Mouse (Mus musculus) kidney, adult 11 months (tissue): ENCODE results near the gene Myh2.

Experiments used
- DNase-seq: peaks from one replicate; pipeline ENCODE4 v3.0.0; 2022

Myh2 gene

GRCm38 (mm10) chr11:67153123-67153522 lies 17.7 kb upstream of the Myh2 start:
- no peak for DNase-seq

DNA sequence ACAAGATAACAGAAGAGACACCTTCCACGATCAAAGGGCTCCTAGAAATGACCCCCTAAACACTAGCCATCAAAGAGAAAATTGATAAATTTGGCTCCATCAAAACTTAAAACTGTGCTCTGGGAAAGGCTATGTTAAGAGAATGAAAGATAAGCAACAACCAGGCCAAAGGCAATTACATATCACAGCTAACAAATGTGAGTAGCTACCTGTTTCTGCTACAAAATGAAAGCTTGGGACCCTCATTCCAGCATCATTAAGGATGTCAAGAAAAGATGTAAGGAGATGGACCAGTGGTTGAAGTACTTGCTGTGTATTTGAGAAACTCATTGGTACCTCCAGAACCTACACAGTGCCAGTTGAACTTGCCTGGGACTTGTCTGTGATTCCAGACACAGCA lies 17.0 kb upstream of the Myh2 start:
- DNase-seq = no peak

- DNase-seq = no peak
Observed at GRCm38 (mm10) chr11:67155650-67156049, 15.2 kb upstream of the Myh2 start.

DNA sequence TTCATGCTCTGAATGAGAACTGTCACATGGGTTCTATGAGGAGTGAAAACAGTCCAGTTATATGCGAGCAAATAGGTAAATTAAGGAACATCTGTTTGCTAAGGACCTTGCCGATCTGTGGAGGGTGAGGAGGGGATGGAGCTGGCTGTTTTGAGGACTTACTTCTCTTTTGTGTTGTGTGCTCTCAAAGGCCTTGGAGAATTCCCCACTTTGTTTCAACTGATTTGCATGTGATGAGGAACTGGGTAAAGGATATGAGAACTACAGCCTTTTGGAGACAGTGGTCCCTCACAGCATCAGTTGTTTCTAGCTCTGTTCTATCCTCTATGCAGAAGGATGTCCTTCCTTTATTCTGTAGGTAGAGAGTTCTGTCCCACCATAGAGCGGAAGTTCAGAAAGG lies 10.7 kb upstream of the Myh2 start:
- DNase-seq = no peak

DNA sequence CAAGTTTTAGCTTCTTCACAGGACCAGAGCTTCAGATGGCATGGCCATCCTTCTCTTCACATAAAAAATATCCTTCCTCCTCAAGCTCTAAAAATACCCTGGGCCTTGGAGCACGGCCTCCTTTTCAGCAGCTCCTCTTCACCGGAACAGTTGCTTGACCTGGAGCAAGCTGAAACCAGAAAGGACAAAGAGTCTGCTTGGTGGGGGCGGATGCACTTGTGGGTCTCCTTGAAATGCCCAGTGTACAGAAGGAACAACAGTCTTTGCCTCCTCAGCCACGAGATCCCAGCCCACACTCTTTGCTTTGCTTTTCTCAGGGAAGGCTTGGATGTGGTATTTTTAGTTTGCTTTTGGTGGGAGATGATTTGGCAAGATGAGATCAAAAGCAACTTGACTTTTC lies 7.1 kb upstream of the Myh2 start:
- DNase-seq = no peak

GRCm38 (mm10) chr11:67164851-67165250 lies 6.0 kb upstream of the Myh2 start:
- DNase-seq = no peak

DNA sequence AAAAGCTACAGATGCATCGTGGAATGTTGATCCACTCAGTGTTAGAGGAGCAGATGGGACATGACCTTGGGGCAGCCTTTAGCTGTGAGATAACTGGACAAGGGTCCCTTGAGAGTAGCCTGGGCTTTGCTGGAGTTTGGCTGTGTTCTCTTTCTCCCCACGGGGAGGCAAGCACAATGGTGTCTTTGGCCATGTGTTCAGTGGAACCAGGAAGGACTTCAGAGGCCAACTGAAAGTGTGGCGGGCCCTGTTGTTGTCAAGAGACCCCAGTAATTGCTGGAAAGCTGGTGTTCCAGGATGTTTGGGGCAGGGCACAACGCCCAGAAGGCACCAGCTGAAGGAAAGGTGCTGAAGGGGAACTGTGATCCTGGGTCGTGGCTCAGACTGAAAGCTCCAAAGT lies 1.5 kb upstream of the Myh2 start:
- no peak for DNase-seq

DNA sequence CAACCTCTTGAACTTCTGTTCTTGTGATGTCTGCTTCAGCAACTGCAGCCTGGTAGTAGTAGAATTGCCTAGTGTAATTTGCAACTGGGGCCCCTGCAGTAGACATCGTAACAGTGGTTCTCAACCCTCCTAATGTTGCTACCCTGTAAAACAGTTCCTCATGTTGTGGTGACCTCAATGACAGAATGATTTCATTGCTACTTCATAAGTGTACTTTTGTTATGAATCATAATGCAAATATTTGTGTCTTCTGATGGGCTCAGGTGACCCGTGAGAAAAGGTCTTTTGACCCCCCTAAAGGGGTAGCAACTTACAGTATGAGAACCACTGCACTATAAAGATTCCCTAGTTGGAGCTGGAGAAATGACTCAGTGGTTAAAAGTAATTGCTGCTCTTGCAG lies 1.6 kb downstream of the Myh2 start:
- no peak for DNase-seq

DNA sequence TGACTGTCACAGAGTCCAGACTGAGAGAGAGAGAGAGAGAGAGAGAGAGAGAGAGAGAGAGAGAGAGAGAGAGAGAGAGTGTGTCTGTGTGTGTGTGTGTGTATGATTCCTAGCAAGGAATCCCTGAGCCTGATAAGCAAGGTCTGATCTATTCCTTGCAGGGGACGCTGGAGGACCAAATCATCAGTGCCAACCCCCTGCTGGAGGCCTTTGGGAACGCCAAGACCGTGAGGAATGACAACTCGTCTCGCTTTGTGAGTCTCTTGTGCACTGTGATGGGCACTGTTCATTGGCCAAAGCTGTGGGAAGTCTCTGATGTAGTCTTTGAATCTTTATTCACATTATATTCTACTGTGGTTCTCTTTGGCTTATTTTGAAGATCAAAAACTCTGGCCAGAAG lies 5.5 kb downstream of the Myh2 start:
- no peak for DNase-seq

DNA sequence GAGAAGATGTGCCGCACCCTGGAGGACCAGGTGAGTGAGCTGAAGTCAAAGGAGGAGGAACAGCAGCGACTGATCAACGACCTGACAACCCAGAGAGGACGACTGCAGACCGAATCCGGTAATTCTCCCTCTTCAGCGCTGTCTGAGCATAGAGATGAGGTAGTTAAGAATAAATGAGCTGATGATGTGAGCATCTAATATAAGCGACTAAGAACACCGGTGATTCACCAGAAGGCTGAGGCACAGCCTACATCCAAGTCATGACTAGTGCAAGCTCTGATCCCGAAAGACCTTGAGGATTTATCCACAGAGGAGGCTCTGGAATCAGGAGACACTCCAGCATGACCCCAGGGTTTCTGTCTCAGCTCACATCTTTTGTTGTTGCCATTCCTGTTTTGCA lies 19.5 kb downstream of the Myh2 start:
- DNase-seq = no peak

DNA sequence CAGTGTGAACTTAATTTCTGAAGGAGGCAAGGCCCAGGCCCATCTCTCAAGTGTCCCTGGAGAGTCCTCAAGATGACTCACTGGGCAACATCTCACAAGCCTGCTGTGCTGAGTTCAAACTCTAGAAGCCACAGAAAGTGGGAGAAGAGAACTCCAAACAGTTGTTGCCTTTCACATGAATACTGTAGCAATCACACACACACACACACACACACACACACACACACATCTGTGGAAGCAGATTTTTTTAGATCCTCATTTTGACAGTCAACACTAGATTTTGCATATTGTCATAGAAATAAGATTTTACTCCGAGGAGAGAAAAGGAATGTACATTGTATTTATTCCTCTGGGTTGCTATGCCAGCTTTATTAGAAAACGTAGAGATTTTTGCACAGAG lies 20.0 kb downstream of the Myh2 start:
- no peak for DNase-seq

- DNase-seq = no peak
Observed at GRCm38 (mm10) chr11:67191496-67191895, 20.7 kb downstream of the Myh2 start.

- no peak for DNase-seq
Observed at GRCm38 (mm10) chr11:67199321-67199720, 28.5 kb downstream of the Myh2 start.

GRCm38 (mm10) chr11:67199752-67200151 lies 28.9 kb downstream of the Myh2 start, which contains the start of gene Myh1:
Gene Myh1 (plus strand): TSS chr11:67200052.
- no peak for DNase-seq

GRCm38 (mm10) chr11:67204766-67205165 lies 33.9 kb downstream of the Myh2 start:
- DNase-seq = peak; percentile 28

DNA sequence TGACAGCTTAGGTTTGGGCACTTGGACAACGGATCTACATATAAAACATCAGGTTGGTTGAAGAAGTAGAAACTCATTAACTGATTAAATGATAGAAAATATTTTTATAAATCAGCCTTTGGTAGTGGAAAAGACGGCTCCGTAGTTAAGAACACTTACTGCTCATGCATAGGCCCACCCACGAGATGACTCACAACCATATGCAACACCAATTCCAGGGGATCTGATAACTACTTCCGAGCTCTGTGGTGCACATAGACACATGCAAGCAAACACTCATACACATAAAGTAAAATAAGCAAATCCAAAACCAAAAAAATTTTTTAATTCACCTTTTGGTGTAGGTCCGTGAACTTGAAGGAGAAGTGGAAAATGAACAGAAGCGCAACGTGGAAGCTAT lies 51.0 kb downstream of the Myh2 start:
- no peak for DNase-seq

DNA sequence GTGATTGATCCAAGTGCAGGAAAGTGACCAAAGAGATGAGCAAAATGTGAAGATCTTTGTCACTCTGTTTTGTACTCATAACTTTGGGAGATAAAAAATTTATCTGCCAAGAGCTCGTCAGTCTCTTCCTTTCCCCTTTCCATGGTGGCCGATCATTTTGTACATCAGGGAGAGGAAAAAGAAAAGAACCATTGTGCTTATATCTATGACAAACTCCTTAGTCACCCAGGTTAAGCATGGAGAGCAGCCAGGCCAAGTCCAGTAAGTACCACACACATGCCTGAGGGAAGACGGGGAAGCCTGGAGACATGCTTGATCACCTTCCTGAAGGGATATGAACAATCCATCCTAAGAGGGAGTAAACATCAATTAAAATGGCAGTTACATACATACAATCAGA lies 53.6 kb downstream of the Myh2 start:
- DNase-seq = no peak

DNA sequence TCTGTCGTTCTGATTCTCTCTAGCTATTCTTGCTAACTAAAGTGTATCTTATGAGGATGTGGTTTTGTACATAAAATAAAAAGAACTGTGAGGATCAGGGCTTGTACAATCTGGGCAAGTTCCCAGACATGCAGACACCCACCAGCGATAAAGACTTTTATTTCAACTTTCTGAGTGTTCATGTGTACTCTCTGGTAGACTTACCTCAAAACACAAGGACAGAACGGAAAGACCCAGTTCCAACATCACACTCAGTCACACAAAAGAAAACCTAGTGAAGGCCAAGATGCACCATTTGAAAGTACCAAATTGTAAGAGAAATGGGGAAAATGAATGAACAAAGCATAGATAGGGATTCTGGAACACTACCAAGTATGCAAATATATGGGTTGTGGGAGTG lies 57.9 kb downstream of the Myh2 start:
- DNase-seq = no peak

DNA sequence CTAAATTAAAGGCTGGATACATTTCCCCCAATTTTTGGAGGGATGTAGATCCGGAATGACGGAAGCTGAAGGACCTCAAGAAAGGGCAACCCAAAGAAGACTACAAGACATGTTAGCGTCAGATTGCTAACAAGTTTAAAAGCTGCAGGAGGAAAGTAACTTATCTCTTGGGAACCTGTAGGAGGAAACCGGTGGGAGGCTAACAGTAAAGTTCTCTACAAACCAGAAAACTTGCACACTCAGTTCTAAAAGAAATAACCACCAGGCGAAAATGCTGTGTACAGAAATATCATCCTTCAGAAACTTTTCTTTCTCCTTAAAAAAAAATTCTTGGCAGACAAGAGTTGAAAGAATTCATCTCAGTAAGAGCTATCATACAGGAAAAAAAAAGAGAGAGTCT lies 58.3 kb downstream of the Myh2 start:
- no peak for DNase-seq

DNA sequence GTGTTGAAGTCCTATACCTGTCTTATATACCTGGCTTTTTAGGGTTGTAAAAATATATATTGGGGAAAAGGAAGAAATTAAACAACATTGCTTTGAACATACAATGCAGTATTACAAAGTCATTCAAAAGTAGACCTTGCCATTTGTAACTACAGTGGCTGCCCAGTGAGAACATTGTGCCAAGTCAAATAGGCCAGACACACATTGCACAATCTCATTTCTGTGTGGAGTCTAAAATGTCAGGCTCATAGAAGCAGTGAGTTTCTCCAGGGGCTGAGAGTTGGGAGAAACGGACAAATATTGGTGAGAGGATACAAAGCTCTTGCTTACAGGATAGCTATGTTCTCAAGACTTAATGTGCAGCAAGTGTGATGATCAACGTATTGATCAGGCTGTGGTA lies 59.1 kb downstream of the Myh2 start:
- no peak for DNase-seq

- DNase-seq = no peak
Observed at GRCm38 (mm10) chr11:67235639-67236358, 65.0 kb downstream of the Myh2 start.

DNA sequence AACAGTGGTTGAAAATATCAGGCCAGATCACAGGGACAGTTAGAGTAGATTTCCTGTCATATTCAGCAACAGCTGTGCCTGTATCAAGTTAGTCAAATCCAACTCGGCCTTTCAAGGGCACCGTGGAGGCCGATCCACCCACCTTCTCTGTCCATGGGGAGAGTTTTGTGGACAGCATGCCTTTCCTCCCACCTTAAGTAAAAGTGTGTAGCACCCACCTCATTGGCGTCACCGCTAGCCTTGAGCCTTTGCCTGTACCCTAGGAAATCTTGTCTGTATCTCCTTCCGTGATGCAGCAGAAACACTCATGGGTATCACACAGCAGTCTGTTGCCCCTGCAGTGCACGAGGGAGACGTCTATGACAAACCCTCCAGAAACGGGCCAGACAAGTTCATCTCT lies 66.0 kb downstream of the Myh2 start:
- DNase-seq = no peak

GRCm38 (mm10) chr11:67237481-67238079 lies 66.8 kb downstream of the Myh2 start, which contains the start of gene Myh4:
Gene Myh4 (plus strand): TSS chr11:67238029.
- DNase-seq = no peak

GRCm38 (mm10) chr11:67241051-67241450 lies 70.2 kb downstream of the Myh2 start:
- DNase-seq = no peak
